Mouse (Mus musculus): ENCODE results near the gene Pbxip1. TPM values are rescaled to one million over a fixed set of nuclear protein-coding genes. Genes with fewer than 3 reads are reported as not detected.
A peak's percentile ranks its signal among the peaks of the same experiment; 100 is the strongest.

Pbxip1 gene
- polyA plus RNA-seq, 1 experiment from 2014 or later: 21.7 TPM

DNA sequence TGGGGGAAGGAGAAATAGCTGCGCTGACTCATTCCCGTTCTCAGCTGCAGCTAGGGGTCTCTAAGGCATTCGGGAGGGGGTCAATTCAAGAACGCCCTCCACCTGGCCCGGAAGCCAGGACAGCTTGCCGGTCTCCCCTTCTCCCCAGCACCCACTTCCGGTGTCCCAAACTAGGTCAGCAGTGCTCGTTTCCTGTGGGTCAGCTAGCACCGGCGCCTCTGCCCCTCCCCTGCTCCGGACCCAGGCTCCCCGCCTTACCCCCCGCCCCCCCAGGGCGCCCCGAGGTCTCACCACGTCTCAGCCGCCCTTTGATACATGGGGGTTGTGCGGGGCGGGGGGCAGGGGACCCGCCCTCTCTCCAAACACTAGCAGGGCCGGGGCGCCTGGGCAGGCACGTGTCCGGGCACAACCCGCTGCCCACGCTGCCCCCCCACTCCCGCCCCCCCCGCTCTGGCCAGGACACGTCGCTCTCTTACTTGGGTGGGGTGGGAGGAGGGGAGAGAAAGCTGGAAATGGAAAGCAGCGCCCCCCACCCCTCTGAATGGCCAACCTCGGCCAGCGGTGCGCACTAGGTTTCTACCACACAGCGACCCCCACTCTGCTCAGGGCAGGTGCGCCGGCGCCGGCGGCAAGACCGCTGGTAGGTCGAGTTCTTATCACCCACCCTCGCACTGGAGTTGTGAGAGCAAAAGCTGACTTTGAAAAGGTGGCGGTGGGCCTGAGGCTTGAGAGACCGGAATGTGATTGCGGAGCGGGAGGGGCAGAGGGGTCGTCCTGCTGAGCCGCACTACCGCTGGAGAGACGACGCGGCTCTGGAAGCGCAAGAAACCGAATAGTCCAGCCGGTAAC is 44.6 kb upstream of the Pbxip1 start:
- under 1% methylated on average over 56 of the region's 56 CpGs for WGBS
- Histone ChIP-seq H3K27ac (ENCODE audit: low read length) (peak overlapping the region; percentile 66), H3K36me3 (ENCODE audit: control insufficient read depth, insufficient read depth, low read length) (no peaks in the 10 kb centered on the region), H3K4me2 (replicated peaks; ENCODE audit: low read depth, low read length) (peak overlapping the region; percentile 97), H3K4me3 (ENCODE audit: low read depth, low read length) (peak overlapping the region; percentile 54), H3K9ac (replicated peaks; ENCODE audit: low read depth, low read length) (peak overlapping the region; percentile 58), H3K4me1 (ENCODE audit: control insufficient read depth, insufficient read depth, low read length) (peaks cover 43% of the 10 kb centered on the region), H3K9me3 (ENCODE audit: control insufficient read depth, low read depth, low read length) (no peaks in the 10 kb centered on the region), H3K27me3 (ENCODE audit: control insufficient read depth, insufficient read depth, low read length) (no peaks in the 10 kb centered on the region)
- ATAC-seq (ENCODE audit: insufficient number of reproducible peaks, insufficient read depth, low FRiP score, low read depth): no peak

GRCm38 (mm10) chr3:89392871-89393311 is 43.6 kb upstream of the Pbxip1 start:
- H3K9ac ChIP-seq (replicated peaks; ENCODE audit: low read depth, low read length): peak overlapping the region; percentile 58; the same call in 1 of the 2 replicates
- peaks cover 35% of the 10 kb centered on the region for H3K4me1 ChIP-seq (ENCODE audit: control insufficient read depth, insufficient read depth, low read length)
- no peaks in the 10 kb centered on the region for H3K27me3 ChIP-seq (ENCODE audit: control insufficient read depth, insufficient read depth, low read length)
- no peak for ATAC-seq (ENCODE audit: insufficient number of reproducible peaks, insufficient read depth, low FRiP score, low read depth)
- H3K36me3 ChIP-seq (ENCODE audit: control insufficient read depth, insufficient read depth, low read length): no peaks in the 10 kb centered on the region
- H3K9me3 ChIP-seq (ENCODE audit: control insufficient read depth, low read depth, low read length): no peaks in the 10 kb centered on the region
- under 1% methylated on average over 20 of the region's 24 CpGs for WGBS
- peak overlapping the region; percentile 66; the same call in 1 of the 2 replicates for H3K27ac ChIP-seq (ENCODE audit: low read length)
- H3K4me2 ChIP-seq (replicated peaks; ENCODE audit: low read depth, low read length): peak overlapping the region; percentile 97
- H3K4me3 ChIP-seq (ENCODE audit: low read depth, low read length): peak overlapping the region; percentile 54

DNA sequence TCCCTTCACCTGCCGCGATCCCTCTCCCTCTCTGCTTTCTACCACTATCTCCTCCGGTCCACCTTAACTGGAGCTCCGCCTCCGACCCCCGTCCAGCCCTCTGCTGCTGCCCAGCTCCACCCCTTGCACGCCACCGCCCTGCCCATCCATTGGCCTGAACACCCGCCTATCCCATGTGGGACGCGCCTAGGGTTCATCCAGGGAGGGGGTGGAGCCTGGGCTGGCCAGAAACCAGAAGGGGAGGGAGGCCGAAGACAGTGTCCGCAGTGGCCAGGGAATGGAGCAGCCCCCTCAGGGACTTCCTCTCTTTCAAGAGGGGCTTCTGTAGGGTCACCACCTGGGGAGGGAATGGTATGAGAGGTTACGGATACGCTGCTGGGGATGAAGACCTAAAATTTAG is 42.9 kb upstream of the Pbxip1 start:
- peak; percentile 94 for ATAC-seq (ENCODE audit: insufficient number of reproducible peaks, insufficient read depth, low FRiP score, low read depth)
- WGBS: 1% methylated on average over 15 of the region's 15 CpGs
- H3K4me1 ChIP-seq (ENCODE audit: control insufficient read depth, insufficient read depth, low read length): peaks cover 31% of the 10 kb centered on the region

GRCm38 (mm10) chr3:89394006-89394893 is 42.3 kb upstream of the Pbxip1 start, which contains the start of gene Zbtb7b:
Gene Zbtb7b (minus strand): TSS chr3:89394776.
- under 1% methylated on average over 39 of the region's 42 CpGs for WGBS
- H3K4me3 ChIP-seq (ENCODE audit: low read depth, low read length): peak within 1 kb of the TSS; percentile 65
- no peaks in the 10 kb centered on the region for H3K27me3 ChIP-seq (ENCODE audit: control insufficient read depth, insufficient read depth, low read length)
- peak within 1 kb of the TSS; percentile 97 for H3K4me2 ChIP-seq (replicated peaks; ENCODE audit: low read depth, low read length)
- no peaks in the 10 kb centered on the region for H3K9me3 ChIP-seq (ENCODE audit: control insufficient read depth, low read depth, low read length)
- H3K4me1 ChIP-seq (ENCODE audit: control insufficient read depth, insufficient read depth, low read length): peaks cover 31% of the 10 kb centered on the region
- no peaks in the 10 kb centered on the region for H3K36me3 ChIP-seq (ENCODE audit: control insufficient read depth, insufficient read depth, low read length)
- H3K9ac ChIP-seq (replicated peaks; ENCODE audit: low read depth, low read length): peak within 1 kb of the TSS; percentile 62
- peak within 1 kb of the TSS; percentile 94 for H3K27ac ChIP-seq (ENCODE audit: low read length)
- ATAC-seq (ENCODE audit: insufficient number of reproducible peaks, insufficient read depth, low FRiP score, low read depth): peak; percentile 29

More for the DNA sequence above, 42.9 kb upstream of the Pbxip1 start:
- Histone ChIP-seq H3K27me3 (ENCODE audit: control insufficient read depth, insufficient read depth, low read length) (no peaks in the 10 kb centered on the region), H3K4me2 (replicated peaks; ENCODE audit: low read depth, low read length) (peak overlapping the region; percentile 97), H3K9ac (replicated peaks; ENCODE audit: low read depth, low read length) (peak overlapping the region; percentile 62), H3K27ac (ENCODE audit: low read length) (peak overlapping the region; percentile 94), H3K4me3 (ENCODE audit: low read depth, low read length) (peak overlapping the region; percentile 65), H3K9me3 (ENCODE audit: control insufficient read depth, low read depth, low read length) (no peaks in the 10 kb centered on the region), H3K36me3 (ENCODE audit: control insufficient read depth, insufficient read depth, low read length) (no peaks in the 10 kb centered on the region)

DNA sequence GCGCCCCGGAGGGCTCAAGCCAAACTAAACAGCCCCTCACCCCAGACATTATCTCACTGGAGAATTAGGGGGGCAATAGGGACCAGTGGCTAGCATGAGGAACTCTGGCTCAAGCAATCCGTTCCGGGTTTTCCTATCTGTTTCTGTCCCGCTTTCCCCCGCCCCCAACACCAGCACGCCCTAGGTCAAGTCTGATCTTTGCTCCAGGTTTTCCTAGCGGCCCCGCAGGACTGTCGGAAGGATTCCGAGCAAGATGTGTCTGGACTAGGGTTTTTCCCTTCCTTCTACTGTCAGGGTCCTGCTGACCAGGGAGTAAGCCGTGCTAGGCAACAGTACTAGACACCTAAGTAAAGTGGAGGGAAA is 41.6 kb upstream of the Pbxip1 start:
- H3K36me3 ChIP-seq (ENCODE audit: control insufficient read depth, insufficient read depth, low read length): no peaks in the 10 kb centered on the region
- H3K4me3 ChIP-seq (ENCODE audit: low read depth, low read length): peak overlapping the region; percentile 65
- H3K9ac ChIP-seq (replicated peaks; ENCODE audit: low read depth, low read length): peak overlapping the region; percentile 22; the same call in 1 of the 2 replicates
- H3K4me2 ChIP-seq (replicated peaks; ENCODE audit: low read depth, low read length): peak overlapping the region; percentile 97
- peak; percentile 6 for ATAC-seq (ENCODE audit: insufficient number of reproducible peaks, insufficient read depth, low FRiP score, low read depth)
- H3K9me3 ChIP-seq (ENCODE audit: control insufficient read depth, low read depth, low read length): no peaks in the 10 kb centered on the region
- 1% methylated on average over 10 of the region's 12 CpGs for WGBS
- no peaks in the 10 kb centered on the region for H3K27me3 ChIP-seq (ENCODE audit: control insufficient read depth, insufficient read depth, low read length)
- H3K4me1 ChIP-seq (ENCODE audit: control insufficient read depth, insufficient read depth, low read length): peaks cover 31% of the 10 kb centered on the region
- peak overlapping the region; percentile 94 for H3K27ac ChIP-seq (ENCODE audit: low read length)

DNA sequence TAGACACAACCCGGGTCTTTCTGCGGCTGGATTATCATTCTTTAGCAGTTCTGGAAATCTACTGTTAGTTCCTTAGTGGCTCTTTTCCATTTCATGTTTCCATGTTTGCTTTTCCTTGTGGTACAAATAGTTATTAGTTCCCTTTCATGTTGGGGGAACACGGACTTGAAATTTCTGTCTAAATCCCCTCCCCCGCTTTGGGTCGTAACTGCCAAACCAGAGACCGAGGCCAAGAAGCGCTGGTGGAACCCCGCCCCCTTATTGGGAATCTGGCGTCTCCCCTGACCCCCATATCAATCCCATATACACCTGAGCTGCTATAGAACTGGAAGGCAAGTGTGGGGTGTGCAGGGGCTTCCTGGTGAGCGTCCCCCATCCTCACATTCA is 41.1 kb upstream of the Pbxip1 start:
- ATAC-seq (ENCODE audit: insufficient number of reproducible peaks, insufficient read depth, low FRiP score, low read depth): no peak
- Histone ChIP-seq H3K4me1 (ENCODE audit: control insufficient read depth, insufficient read depth, low read length) (peaks cover 28% of the 10 kb centered on the region), H3K36me3 (ENCODE audit: control insufficient read depth, insufficient read depth, low read length) (no peaks in the 10 kb centered on the region), H3K4me2 (replicated peaks; ENCODE audit: low read depth, low read length) (peak overlapping the region; percentile 97), H3K9me3 (ENCODE audit: control insufficient read depth, low read depth, low read length) (no peaks in the 10 kb centered on the region), H3K9ac (replicated peaks; ENCODE audit: low read depth, low read length) (0 out of 2 replicates have a peak overlapping the region, but pooled peaks have one; percentile 22), H3K4me3 (ENCODE audit: low read depth, low read length) (peak overlapping the region; percentile 65), H3K27ac (ENCODE audit: low read length) (peak overlapping the region; percentile 94), H3K27me3 (ENCODE audit: control insufficient read depth, insufficient read depth, low read length) (no peaks in the 10 kb centered on the region)
- 3% methylated on average over 10 of the region's 10 CpGs for WGBS

DNA sequence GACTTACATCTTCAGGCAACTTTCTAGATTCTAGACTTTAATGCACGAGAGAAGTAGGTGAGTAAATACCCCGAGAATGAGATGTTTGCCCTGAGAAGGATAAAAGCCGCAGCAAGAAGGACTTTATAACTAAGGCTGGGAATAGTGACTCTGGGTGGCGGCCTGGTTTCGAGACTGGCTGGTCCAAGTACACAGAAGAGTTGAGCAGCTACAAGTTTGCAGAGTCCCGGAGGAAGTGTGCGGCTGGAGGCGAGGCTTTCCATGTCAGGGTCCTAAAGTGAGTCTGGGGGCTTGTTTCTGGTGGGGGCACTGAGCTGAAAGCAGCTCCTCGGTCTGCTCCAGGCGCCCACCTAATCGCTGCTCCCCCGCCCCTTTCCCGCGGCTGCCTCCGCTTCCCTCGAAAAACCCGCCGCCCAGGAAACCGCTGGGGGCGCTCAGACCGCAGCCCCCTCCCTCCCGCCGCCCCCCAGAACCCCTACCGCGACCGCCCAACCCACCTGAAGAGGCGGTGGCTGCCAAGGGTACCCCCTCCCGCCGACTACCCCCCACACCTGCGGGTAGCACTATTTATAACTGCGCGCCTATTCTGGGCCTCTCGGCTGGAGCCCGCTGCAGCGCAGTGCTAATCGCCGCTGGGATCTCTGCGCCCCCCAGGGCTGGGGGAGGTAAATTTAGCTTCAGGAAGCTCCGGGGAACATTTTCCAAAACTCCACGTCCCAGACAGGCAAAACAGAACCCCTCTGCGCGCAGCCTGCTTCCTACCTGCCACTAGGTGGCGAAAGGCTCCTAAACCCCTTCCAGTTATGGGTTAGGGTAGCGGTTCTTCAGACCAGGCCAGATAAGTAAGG is 40.5 kb upstream of the Pbxip1 start:
- ATAC-seq (ENCODE audit: insufficient number of reproducible peaks, insufficient read depth, low FRiP score, low read depth): no peak
- H3K36me3 ChIP-seq (ENCODE audit: control insufficient read depth, insufficient read depth, low read length): no peaks in the 10 kb centered on the region
- H3K4me2 ChIP-seq (replicated peaks; ENCODE audit: low read depth, low read length): peak overlapping the region; percentile 97
- peak overlapping the region; percentile 53; the same call in 1 of the 2 replicates for H3K9ac ChIP-seq (replicated peaks; ENCODE audit: low read depth, low read length)
- under 1% methylated on average over 43 of the region's 44 CpGs for WGBS
- peaks cover 22% of the 10 kb centered on the region for H3K4me1 ChIP-seq (ENCODE audit: control insufficient read depth, insufficient read depth, low read length)
- peak overlapping the region; percentile 30; the same call in 1 of the 2 replicates for H3K27ac ChIP-seq (ENCODE audit: low read length)
- peak overlapping the region; percentile 65 for H3K4me3 ChIP-seq (ENCODE audit: low read depth, low read length)
- H3K9me3 ChIP-seq (ENCODE audit: control insufficient read depth, low read depth, low read length): no peaks in the 10 kb centered on the region
- H3K27me3 ChIP-seq (ENCODE audit: control insufficient read depth, insufficient read depth, low read length): no peaks in the 10 kb centered on the region
